In genomic region chr11:77787707-77788106, GRCm38 (mm10) we compare ENCODE assay signal across 9 mouse cellular contexts. TPM values are rescaled to one million over a fixed set of nuclear protein-coding genes. Genes with fewer than 3 reads are reported as not detected.
A peak's percentile ranks its signal among the peaks of the same experiment; 100 is the strongest.
DNase-seq lines count a peak whose midpoint lies in the region; ATAC-seq and TF ChIP-seq lines count a peak whose summit lies in the region.
"Had no signal": no experiment of that assay in that cellular context is flagged by ENCODE, and none has a peak within 500 bp of the region (broad histone marks: within the 10 kb centered on the region; RNA-seq: fewer than 3 reads in every experiment).

Gene Gm10277, minus strand, starts transcription at chr11:77787747.

- H3K27ac ChIP-seq in kidney, embryonic 14.5 days (ENCODE audit: low read depth, low read length), result peak within 1 kb of the TSS; percentile 90; the same call in 1 of the 2 replicates
- peak within 1 kb of the TSS; percentile 95 for H3K27ac ChIP-seq in cortical plate, adult 2 months (ENCODE audit: insufficient read depth, low read length)
- H3K27ac ChIP-seq in liver, embryonic 14.5 days, result peak within 1 kb of the TSS; percentile 94

- no peak for TF ChIP-seq CTCF in cortical plate, adult 2 months (IDR thresholded peaks at IDR 0.05; ENCODE audit: extremely low read depth, insufficient read depth, low read length)
- TF ChIP-seq CTCF in liver, embryonic 14.5 days (IDR thresholded peaks at IDR 0.05; ENCODE audit: low read depth), result no peak

- H3K4me2 ChIP-seq in kidney, embryonic 14.5 days (replicated peaks; ENCODE audit: low read depth, low read length), result no peak within 1 kb of the TSS
- H3K4me2 ChIP-seq in liver, embryonic 14.5 days (ENCODE audit: low read depth), result no peak within 1 kb of the TSS

- peak; percentile 57 for DNase-seq in adrenal gland, adult 2 months
- DNase-seq in adrenal gland, postnatal 25 days, result no peak
- DNase-seq in kidney, postnatal 36 days, result no peak
- DNase-seq in liver, embryonic 14.5 days (ENCODE audit: low read depth in 3 of 3, low spot score in 3 of 3), result no peak
- DNase-seq in testis, postnatal 14 days (ENCODE audit: low spot score), result no peak

- H3K4me3 ChIP-seq in kidney, embryonic 14.5 days (ENCODE audit: low read length), result no peak within 1 kb of the TSS
- H3K4me3 ChIP-seq in cortical plate, adult 2 months (ENCODE audit: insufficient read depth, low read length), result no peak within 1 kb of the TSS
- H3K4me3 ChIP-seq in liver, embryonic 14.5 days (ENCODE audit: insufficient read depth in 1 of 2, low read depth in 2 of 2, low read length in 2 of 2), result no peak within 1 kb of the TSS

- TF ChIP-seq EP300 in liver, embryonic 14.5 days (IDR thresholded peaks at IDR 0.05; ENCODE audit: low read depth), result no peak

- ATAC-seq in kidney, embryonic 14.5 days (ENCODE audit: low FRiP score, low TSS enrichment), result no peak
- ATAC-seq in liver, embryonic 14.5 days (ENCODE audit: insufficient read depth), result no peak
- ATAC-seq in megakaryocyte-erythroid progenitor cell, adult 5-6 weeks (replicated peaks; ENCODE audit: low FRiP score, low TSS enrichment, poor library complexity, severe bottlenecking), result no peak

- H3K4me1 ChIP-seq in kidney, embryonic 14.5 days (ENCODE audit: control insufficient read depth, insufficient read depth, low read length), result peaks cover 52% of the 10 kb centered on the region
- peaks cover 30% of the 10 kb centered on the region for H3K4me1 ChIP-seq in cortical plate, adult 2 months (ENCODE audit: control insufficient read depth, insufficient read depth, low read length)
- H3K4me1 ChIP-seq in liver, embryonic 14.5 days (replicated peaks; ENCODE audit: control insufficient read depth in 2 of 2, insufficient read depth in 2 of 2, low read length in 1 of 2), result peaks cover 69 to 86% of the 10 kb centered on the region in 2 experiments

- no peaks in the 10 kb centered on the region for H3K27me3 ChIP-seq in kidney, embryonic 14.5 days (ENCODE audit: control insufficient read depth, insufficient read depth, low read length)
- H3K27me3 ChIP-seq in liver, embryonic 14.5 days (ENCODE audit: control insufficient read depth, insufficient read depth, low read length), result no peaks in the 10 kb centered on the region

- H3K36me3 ChIP-seq in kidney, embryonic 14.5 days (ENCODE audit: control insufficient read depth, insufficient read depth, low read length), result no peaks in the 10 kb centered on the region
- no peaks in the 10 kb centered on the region for H3K36me3 ChIP-seq in liver, embryonic 14.5 days (replicated peaks; ENCODE audit: control insufficient read depth, insufficient read depth, low read depth)

- WGBS in kidney, embryonic 14.5 days, result 91% methylated on average over 5 of the region's 5 CpGs
- 24% methylated on average over 5 of the region's 5 CpGs for WGBS in liver, embryonic 14.5 days (ENCODE audit: insufficient replicate concordance)

- H3K9ac ChIP-seq in kidney, embryonic 14.5 days (ENCODE audit: low read depth, low read length), result no peak within 1 kb of the TSS
- H3K9ac ChIP-seq in liver, embryonic 14.5 days (replicated peaks), result no peak within 1 kb of the TSS

- no peak for TF ChIP-seq POLR2A in cortical plate, adult 2 months (IDR thresholded peaks at IDR 0.05; ENCODE audit: extremely low read depth, insufficient read depth, low read length)

- no peaks in the 10 kb centered on the region for H3K9me3 ChIP-seq in kidney, embryonic 14.5 days (ENCODE audit: control insufficient read depth, low read length)
- H3K9me3 ChIP-seq in liver, embryonic 14.5 days (ENCODE audit: control insufficient read depth, low read length), result no peaks in the 10 kb centered on the region

RNA-seq across cellular contexts. Expression of gene Gm10277, which starts in this region (rescaled TPM):
- not detected for total RNA-seq in adrenal gland, adult 2 months (2021)
- not detected in 2 replicates for polyA plus RNA-seq in adrenal gland, adult 2 months (2012; rRNA removed)
- not detected in 2 replicates for total RNA-seq in adrenal gland, postnatal 25 days (2021)
- polyA plus RNA-seq in kidney, embryonic 14.5 days (2014; fragmentation: Nextera tagmentation; extraction: Ambion mirVana), result 0.92 and 1.4 TPM in 2 replicates
- not detected in 2 replicates for polyA plus RNA-seq in cortical plate, adult 2 months (2012; rRNA removed)
- polyA plus RNA-seq in liver, embryonic 14.5 days (2012; rRNA removed), result not detected in 2 replicates
- polyA plus RNA-seq in liver, embryonic 14.5 days (2014; fragmentation: Nextera tagmentation; extraction: Ambion mirVana), result 0.11 and 0.18 TPM in 2 replicates
- total RNA-seq in megakaryocyte-erythroid progenitor cell, adult 5-6 weeks (2014; fragmentation: Nextera tagmentation), result not detected in 2 replicates
- not detected in 2 replicates for total RNA-seq in megakaryocyte-erythroid progenitor cell, adult 5-6 weeks (2017)
- total RNA-seq: layer of hippocampus, postnatal 14 days had no signal

Comparison
In these comparisons a context has a peak if more than half of its experiments do, and no peak if none do; other contexts are left out.
1. Peak in DNase-seq in adrenal gland, adult 2 months; RNA of the gene not detected or under 1 TPM.